Mouse (Mus musculus) stomach, embryonic 14.5 days (tissue): ENCODE measurements around the gene Cort. TPM values are rescaled to one million over a fixed set of nuclear protein-coding genes. Genes with fewer than 3 reads are reported as not detected.

Experiments
- ATAC-seq: fragments of 200-750 bp; cut with Nextera tagmentation; 2 replicates; pipeline ENCODE4 v1.8.0; 2017; ENCODE audit warnings: low read depth, moderate TSS enrichment; ENCODE audit not compliant: insufficient number of reproducible peaks, insufficient read depth, low FRiP score
- H3K27ac ChIP-seq: fragments of 300-500 bp; sonication (generic); 2 replicates; pipeline ENCODE4 v1.5.1; 2014; ENCODE audit warnings: mild to moderate bottlenecking, low read length, moderate library complexity, mixed read lengths
- H3K27me3 ChIP-seq: fragments of 300-500 bp; sonication (generic); 2 replicates; pipeline ENCODE4 v1.6.1; 2014; ENCODE audit warnings: low read length, control low read depth, mixed read lengths; ENCODE audit not compliant: control insufficient read depth, insufficient read depth
- H3K36me3 ChIP-seq: fragments of 300-500 bp; sonication (generic); 2 replicates; pipeline ENCODE4 v1.6.1; 2014; ENCODE audit warnings: mild to moderate bottlenecking, control low read depth, low read length, moderate library complexity, mixed read lengths; ENCODE audit not compliant: control insufficient read depth, insufficient read depth
- H3K4me1 ChIP-seq: fragments of 300-500 bp; sonication (generic); 2 replicates; pipeline ENCODE4 v1.6.1; 2014; ENCODE audit warnings: low read length, control low read depth, mixed read lengths; ENCODE audit not compliant: control insufficient read depth, insufficient read depth
- H3K4me2 ChIP-seq: fragments of 300-500 bp; sonication (generic); replicated peaks from 2 replicates; pipeline ENCODE4 v1.6.1; 2014; ENCODE audit warnings: low read depth, low read length, control low read depth
- H3K4me3 ChIP-seq: fragments of 300-500 bp; sonication (generic); 2 replicates; pipeline ENCODE4 v1.5.1; 2014; ENCODE audit warnings: low read depth, low read length, control low read depth
- H3K9ac ChIP-seq: fragments of 300-500 bp; sonication (generic); replicated peaks from 2 replicates; pipeline ENCODE4 v1.6.1; 2014; ENCODE audit warnings: low read depth, mild to moderate bottlenecking, control low read depth, low read length, moderate library complexity, mixed read lengths
- H3K9me3 ChIP-seq: fragments of 300-500 bp; sonication (generic); 2 replicates; pipeline ENCODE4 v1.6.1; 2016; ENCODE audit warnings: low read depth, low read length, control low read depth; ENCODE audit not compliant: control insufficient read depth
- WGBS: fragments of 180-500 bp; shearing (Covaris S2); extraction: QIAGEN DNeasy Blood & Tissue Kit; methylation state at CpG from one replicate; pipeline ENCODE4 v1.1.7; 2014; 5-methylcytosine and 5-hydroxymethylcytosine counted together
- polyA plus RNA-seq: library from polyadenylated mRNA; unstranded; fragments of >200 nt; fragmentation: Nextera tagmentation; extraction: Ambion mirVana; gene quantifications from 2 replicates; pipeline ENCODE4 v1.2.1, GENCODE M21; 2014

Gene Cort
- polyA plus RNA-seq, 1 experiment from 2014 or later, result 0.65 TPM

GRCm38 (mm10) chr4:149079629-149080028 is 46.9 kb downstream of the Cort start:
- no peak overlapping the region for H3K27ac ChIP-seq
- 72% methylated on average over 6 of the region's 6 CpGs for WGBS
- H3K36me3 ChIP-seq, result no peaks in the 10 kb centered on the region; the same call in 1 of the 2 replicates
- H3K4me2 ChIP-seq, result no peak overlapping the region
- H3K9ac ChIP-seq, result no peak overlapping the region
- no peak overlapping the region for H3K4me3 ChIP-seq
- H3K9me3 ChIP-seq, result no peaks in the 10 kb centered on the region
- no peak for ATAC-seq
- 0 out of 2 replicates have a peak, but pooled peaks cover 6% of the 10 kb centered on the region for H3K4me1 ChIP-seq
- H3K27me3 ChIP-seq, result no peaks in the 10 kb centered on the region

DNA sequence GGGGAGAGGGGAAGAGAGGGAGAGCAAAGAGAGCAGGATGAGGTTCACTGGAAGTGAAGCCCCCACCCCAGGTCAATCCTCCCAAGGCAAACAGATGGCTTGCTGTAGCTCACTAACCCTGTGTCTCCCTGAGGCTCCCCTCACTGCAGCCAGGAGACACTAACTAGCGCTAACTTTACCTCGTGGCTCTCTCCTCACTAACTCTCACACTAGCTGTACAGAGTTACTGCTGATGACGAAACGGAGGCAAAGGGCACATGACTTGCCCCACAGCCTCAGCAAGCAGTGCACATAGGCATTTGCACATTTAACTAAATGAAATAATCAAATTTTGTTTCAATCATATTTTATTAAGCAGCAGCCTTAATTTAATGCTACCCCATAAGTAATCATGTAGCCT is 48.3 kb downstream of the Cort start:
- WGBS, result 53% methylated on average over 4 of the region's 4 CpGs
- H3K27me3 ChIP-seq, result no peaks in the 10 kb centered on the region
- ATAC-seq, result no peak
- no peak overlapping the region for H3K27ac ChIP-seq
- H3K9ac ChIP-seq, result no peak overlapping the region
- H3K4me3 ChIP-seq, result no peak overlapping the region
- H3K4me2 ChIP-seq, result no peak overlapping the region
- no peaks in the 10 kb centered on the region; the same call in 1 of the 2 replicates for H3K36me3 ChIP-seq
- H3K9me3 ChIP-seq, result no peaks in the 10 kb centered on the region
- H3K4me1 ChIP-seq, result 0 out of 2 replicates have a peak, but pooled peaks cover 6% of the 10 kb centered on the region

GRCm38 (mm10) chr4:149075871-149076575 is 50.5 kb downstream of the Cort start:
- H3K27ac ChIP-seq, result peak overlapping the region; percentile 29; the same call in 1 of the 2 replicates
- no peak overlapping the region for H3K4me2 ChIP-seq
- H3K4me1 ChIP-seq, result 0 out of 2 replicates have a peak, but pooled peaks cover 6% of the 10 kb centered on the region
- H3K4me3 ChIP-seq, result no peak overlapping the region
- H3K36me3 ChIP-seq, result peaks cover 2% of the 10 kb centered on the region
- H3K27me3 ChIP-seq, result no peaks in the 10 kb centered on the region
- no peaks in the 10 kb centered on the region for H3K9me3 ChIP-seq
- WGBS, result 24% methylated on average over 10 of the region's 10 CpGs
- no peak overlapping the region for H3K9ac ChIP-seq
- ATAC-seq, result peak; percentile 28; the same call in 1 of the 2 replicates

- Histone ChIP-seq H3K9me3 (no peaks in the 10 kb centered on the region), H3K4me1 (0 out of 2 replicates have a peak, but pooled peaks cover 6% of the 10 kb centered on the region), H3K36me3 (peaks cover 2% of the 10 kb centered on the region), H3K27ac (peak overlapping the region; percentile 29), H3K4me2 (no peak overlapping the region), H3K27me3 (no peaks in the 10 kb centered on the region), H3K4me3 (no peak overlapping the region), H3K9ac (no peak overlapping the region)
- ATAC-seq, result peak; percentile 46; the same call in 1 of the 2 replicates
- WGBS, result 76% methylated on average over 13 of the region's 13 CpGs
Observed at GRCm38 (mm10) chr4:149075073-149075472, 51.5 kb downstream of the Cort start.

Other genes with a start within 250 kb of the Cort start
- 40.0 and 41.2 TPM in 2 replicates for gene Pex14, start 26.9 kb downstream of the Cort start, polyA plus RNA-seq
- gene Dffa, start 22.6 kb downstream of the Cort start, polyA plus RNA-seq, result 28.6 and 30.6 TPM in 2 replicates
- gene Cenps, start 10.9 kb upstream of the Cort start, polyA plus RNA-seq, result 35.1 and 35.4 TPM in 2 replicates
- 66.8 and 69.3 TPM in 2 replicates for gene Pgd, start 40.0 kb upstream of the Cort start, polyA plus RNA-seq
- 44.3 and 50.7 TPM in 2 replicates for gene Kif1b, start 180.9 kb upstream of the Cort start, polyA plus RNA-seq